Mouse (Mus musculus) limb, embryonic 13.5 days (tissue): ENCODE data around the gene Rbm34. TPM values are rescaled to one million over a fixed set of nuclear protein-coding genes. Genes with fewer than 3 reads are reported as not detected.

ENCODE experiments used
- ATAC-seq: fragments of 200-750 bp; cut with Nextera tagmentation; 2 replicates; pipeline ENCODE4 v1.8.0; 2017; ENCODE audit warnings: low read depth, moderate number of reproducible peaks, moderate TSS enrichment; ENCODE audit not compliant: low FRiP score
- H3K27ac ChIP-seq: fragments of 300-500 bp; sonication (generic); 2 replicates; pipeline ENCODE4 v1.5.1; 2015; ENCODE audit warnings: inconsistent platforms, mild to moderate bottlenecking, moderate library complexity
- H3K27me3 ChIP-seq: fragments of 300-500 bp; sonication (generic); 2 replicates; pipeline ENCODE4 v1.6.1; 2015; ENCODE audit warnings: mild to moderate bottlenecking, inconsistent platforms
- H3K36me3 ChIP-seq: fragments of 300-500 bp; sonication (generic); 2 replicates; pipeline ENCODE4 v1.6.1; 2015; ENCODE audit warnings: inconsistent platforms, mild to moderate bottlenecking, moderate library complexity
- H3K4me1 ChIP-seq: fragments of 300-500 bp; sonication (generic); 2 replicates; pipeline ENCODE4 v1.6.1; 2015; ENCODE audit warnings: inconsistent platforms
- H3K4me2 ChIP-seq: fragments of 300-500 bp; sonication (generic); replicated peaks from 2 replicates; pipeline ENCODE4 v1.6.1; 2015; ENCODE audit warnings: inconsistent platforms, mild to moderate bottlenecking, moderate library complexity
- H3K4me3 ChIP-seq: fragments of 300-500 bp; sonication (generic); 2 replicates; pipeline ENCODE4 v1.5.1; 2015; ENCODE audit warnings: moderate library complexity, mild to moderate bottlenecking, inconsistent platforms
- H3K9ac ChIP-seq: fragments of 300-500 bp; sonication (generic); 2 replicates; pipeline ENCODE4 v1.6.1; 2015; ENCODE audit warnings: mild to moderate bottlenecking, inconsistent platforms
- H3K9me3 ChIP-seq: fragments of 300-500 bp; sonication (generic); 2 replicates; pipeline ENCODE4 v1.6.1; 2016; ENCODE audit warnings: inconsistent platforms
- WGBS: fragments of 180-500 bp; shearing (Covaris S2); methylation state at CpG from one replicate; pipeline ENCODE4 v1.1.7; 2015; 5-methylcytosine and 5-hydroxymethylcytosine counted together
- polyA plus RNA-seq: library from polyadenylated mRNA; unstranded; fragments of >200 nt; fragmentation: Nextera tagmentation; extraction: Ambion mirVana; gene quantifications from 2 replicates; pipeline ENCODE4 v1.2.1, GENCODE M21; 2015

The Rbm34 gene
- polyA plus RNA-seq, 1 experiment from 2014 or later: 26.6 TPM

DNA sequence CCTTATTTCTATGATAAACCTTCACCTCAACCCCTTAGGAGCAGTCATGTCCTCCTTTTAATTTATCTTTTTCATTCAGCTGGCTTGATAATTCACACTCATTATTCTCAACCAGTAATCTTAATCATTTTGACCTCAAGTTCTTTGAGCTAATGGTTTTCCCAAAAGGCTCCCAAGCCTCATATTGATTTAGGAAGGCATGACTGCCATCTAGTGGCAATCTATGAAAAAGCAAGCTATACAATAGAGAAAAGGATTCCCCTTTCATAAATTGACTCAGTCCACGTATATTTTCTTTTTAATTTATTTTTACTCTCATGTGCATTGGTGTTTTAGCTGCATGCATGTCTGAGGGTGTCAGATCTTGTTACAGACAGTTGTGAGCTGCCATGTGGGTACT is 4.8 kb upstream of the Rbm34 start:
- 33% methylated on average over 1 of the region's 1 CpGs for WGBS
- H3K9me3 ChIP-seq: no peaks in the 10 kb centered on the region
- H3K9ac ChIP-seq: no peak overlapping the region
- H3K27me3 ChIP-seq: peaks cover 11% of the 10 kb centered on the region
- H3K4me3 ChIP-seq: no peak overlapping the region
- H3K36me3 ChIP-seq: no peaks in the 10 kb centered on the region
- no peak overlapping the region for H3K4me2 ChIP-seq
- ATAC-seq: no peak
- H3K27ac ChIP-seq: no peak overlapping the region
- H3K4me1 ChIP-seq: peaks cover 7% of the 10 kb centered on the region; the same call in 1 of the 2 replicates

- H3K9ac ChIP-seq: no peak overlapping the region
- H3K4me1 ChIP-seq: peaks cover 12% of the 10 kb centered on the region
- 75% methylated on average over 4 of the region's 4 CpGs for WGBS
- H3K27ac ChIP-seq: no peak overlapping the region
- H3K4me2 ChIP-seq: no peak overlapping the region
- no peaks in the 10 kb centered on the region for H3K36me3 ChIP-seq
- no peaks in the 10 kb centered on the region for H3K9me3 ChIP-seq
- H3K4me3 ChIP-seq: no peak overlapping the region
- H3K27me3 ChIP-seq: peaks cover 11% of the 10 kb centered on the region
- ATAC-seq: no peak
These were observed 3.6 kb upstream of the Rbm34 start for GRCm38 (mm10) chr8:126974511-126974910.

DNA sequence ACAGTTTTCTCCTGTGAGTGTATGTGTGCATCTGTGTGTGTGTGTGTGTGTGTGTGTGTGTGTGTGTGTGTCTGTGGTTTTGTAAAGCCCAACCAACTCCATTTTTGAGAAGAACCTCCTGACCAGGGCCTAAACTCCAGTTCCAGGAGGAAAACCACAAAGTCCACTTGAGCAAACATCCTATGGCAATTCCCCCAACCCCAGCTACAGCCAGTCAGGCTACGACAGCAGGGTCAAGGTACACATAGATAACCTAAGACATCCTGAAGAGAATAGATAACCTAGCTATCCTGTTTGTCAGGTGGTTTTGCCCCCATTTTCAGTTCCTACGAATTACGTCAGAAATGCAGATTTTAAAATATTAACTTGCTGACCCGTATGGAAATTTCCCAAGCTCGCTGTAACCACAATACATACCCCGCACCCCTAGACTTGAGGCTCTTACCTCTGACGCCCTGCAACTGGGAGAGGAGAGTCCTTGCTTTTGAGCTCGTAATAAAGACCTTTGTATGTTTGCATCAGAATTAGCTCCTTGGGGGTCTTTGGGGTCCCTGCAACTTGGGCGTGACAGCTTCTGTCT is 2.9 kb upstream of the Rbm34 start:
- H3K4me2 ChIP-seq: no peak overlapping the region
- peaks cover 5% of the 10 kb centered on the region for H3K36me3 ChIP-seq
- no peak overlapping the region for H3K9ac ChIP-seq
- ATAC-seq: no peak
- peaks cover 7% of the 10 kb centered on the region for H3K4me1 ChIP-seq
- H3K9me3 ChIP-seq: no peaks in the 10 kb centered on the region
- H3K27ac ChIP-seq: no peak overlapping the region
- 78% methylated on average over 9 of the region's 9 CpGs for WGBS
- peaks cover 11% of the 10 kb centered on the region for H3K27me3 ChIP-seq
- no peak overlapping the region for H3K4me3 ChIP-seq

DNA sequence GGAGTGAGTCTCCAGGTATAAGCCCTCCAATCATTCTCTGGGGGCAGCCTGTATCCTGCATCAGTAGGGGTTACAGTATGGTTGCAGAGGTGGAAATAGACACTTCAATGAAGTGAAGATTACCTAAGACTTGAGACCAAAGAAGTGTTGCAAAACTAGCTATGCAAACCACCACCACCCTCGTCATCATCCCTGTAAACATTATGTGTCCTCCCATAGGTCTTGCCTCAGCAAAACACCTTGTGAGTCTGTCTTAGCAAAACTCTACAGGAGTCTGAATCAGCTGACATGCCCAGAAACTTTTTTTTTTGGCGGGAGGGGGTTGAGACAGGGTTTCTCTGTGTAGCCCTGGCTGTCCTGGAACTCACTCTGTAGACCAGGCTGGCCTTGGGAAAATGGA is 1.8 kb upstream of the Rbm34 start:
- ATAC-seq: no peak
- Histone ChIP-seq H3K4me2 (no peak overlapping the region), H3K9ac (no peak overlapping the region), H3K4me1 (peaks cover 5% of the 10 kb centered on the region), H3K36me3 (peaks cover 16% of the 10 kb centered on the region), H3K27me3 (peaks cover 8% of the 10 kb centered on the region), H3K4me3 (no peak overlapping the region), H3K27ac (no peak overlapping the region), H3K9me3 (no peaks in the 10 kb centered on the region)
- 72% methylated on average over 2 of the region's 2 CpGs for WGBS

DNA sequence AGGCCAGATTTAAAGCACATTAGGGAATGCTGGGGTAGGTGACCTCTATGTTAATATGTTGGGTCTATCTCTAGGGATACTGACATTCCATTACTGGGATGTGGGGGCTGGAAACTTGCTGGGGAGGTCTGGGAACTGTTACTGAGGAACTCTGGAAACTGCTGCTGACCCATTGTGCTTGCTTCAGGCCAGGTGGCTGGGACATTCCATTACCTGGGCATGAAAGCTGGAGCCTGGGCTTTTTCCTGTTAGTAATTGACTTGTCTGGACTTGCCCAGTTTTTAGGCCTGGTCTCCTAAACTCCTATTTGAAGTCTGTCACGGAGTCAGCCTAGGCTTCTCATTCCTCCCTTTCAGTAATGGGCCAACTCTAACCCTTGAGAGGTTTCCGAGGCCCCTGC is 1.2 kb upstream of the Rbm34 start:
- Histone ChIP-seq H3K4me1 (peaks cover 5% of the 10 kb centered on the region), H3K9ac (no peak overlapping the region), H3K9me3 (no peaks in the 10 kb centered on the region), H3K36me3 (peaks cover 21% of the 10 kb centered on the region), H3K4me3 (no peak overlapping the region), H3K27me3 (peaks cover 7% of the 10 kb centered on the region), H3K27ac (no peak overlapping the region), H3K4me2 (no peak overlapping the region)
- ATAC-seq: no peak
- 64% methylated on average over 2 of the region's 2 CpGs for WGBS

DNA sequence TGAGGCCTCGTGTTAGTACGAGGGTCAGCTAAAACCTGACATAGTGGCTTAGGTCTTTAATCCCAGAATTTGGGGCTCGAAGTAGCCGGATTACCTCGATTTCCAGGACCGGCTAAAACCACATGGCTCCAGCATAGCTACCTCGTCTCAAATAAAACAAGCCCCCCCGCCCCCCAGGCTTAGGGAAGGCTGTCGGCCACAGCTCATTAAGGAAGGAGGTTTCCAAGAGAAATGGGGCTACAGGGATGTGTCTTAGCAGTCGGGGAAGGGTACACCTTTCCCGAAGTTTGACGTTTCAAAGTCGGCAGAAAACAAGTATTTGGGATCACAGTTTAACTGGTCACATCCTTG is 418 bp upstream of the Rbm34 start:
- peaks cover 1% of the 10 kb centered on the region; the same call in 1 of the 2 replicates for H3K27me3 ChIP-seq
- H3K9ac ChIP-seq: peak overlapping the region; percentile 75
- H3K36me3 ChIP-seq: peaks cover 30% of the 10 kb centered on the region
- H3K4me3 ChIP-seq: peak overlapping the region; percentile 96
- WGBS: 8% methylated on average over 13 of the region's 13 CpGs
- H3K27ac ChIP-seq: peak overlapping the region; percentile 81
- no peak; the same call in 1 of the 2 replicates for ATAC-seq
- no peaks in the 10 kb centered on the region for H3K9me3 ChIP-seq
- peaks cover 5% of the 10 kb centered on the region for H3K4me1 ChIP-seq
- H3K4me2 ChIP-seq: peak overlapping the region; percentile 86

DNA sequence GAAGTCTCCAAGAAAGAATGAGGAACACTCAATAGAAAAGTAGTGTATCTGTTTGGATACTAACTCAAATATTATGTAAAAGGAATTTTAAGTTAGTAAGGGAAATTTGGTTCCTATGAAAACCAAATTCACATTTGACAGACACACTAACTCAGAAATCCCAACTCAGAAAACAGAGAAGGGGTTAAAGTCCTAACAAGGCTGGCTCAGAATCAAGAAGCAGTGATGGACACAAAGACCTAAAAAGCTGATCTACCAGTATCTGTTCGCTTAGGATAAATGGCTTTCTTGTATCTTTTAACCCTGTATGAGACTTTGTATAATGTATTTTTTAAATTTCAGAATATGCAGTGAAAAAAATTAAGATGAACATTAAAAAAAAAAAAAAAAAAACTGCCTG is 1.3 kb downstream of the Rbm34 start:
- no peak for ATAC-seq
- Histone ChIP-seq H3K4me3 (no peak overlapping the region), H3K27ac (no peak overlapping the region), H3K9me3 (no peaks in the 10 kb centered on the region), H3K4me1 (peaks cover 5% of the 10 kb centered on the region), H3K27me3 (no peaks in the 10 kb centered on the region), H3K9ac (no peak overlapping the region), H3K4me2 (no peak overlapping the region), H3K36me3 (peaks cover 45% of the 10 kb centered on the region)
- WGBS: 88% methylated on average over 1 of the region's 1 CpGs

GRCm38 (mm10) chr8:126968107-126968506 is 2.8 kb downstream of the Rbm34 start:
- Histone ChIP-seq H3K27ac (no peak overlapping the region), H3K9ac (no peak overlapping the region), H3K4me3 (no peak overlapping the region), H3K4me2 (no peak overlapping the region), H3K4me1 (peaks cover 5% of the 10 kb centered on the region), H3K36me3 (peaks cover 56% of the 10 kb centered on the region), H3K27me3 (no peaks in the 10 kb centered on the region), H3K9me3 (no peaks in the 10 kb centered on the region)
- ATAC-seq: no peak
- WGBS: 95% methylated on average over 6 of the region's 6 CpGs

DNA sequence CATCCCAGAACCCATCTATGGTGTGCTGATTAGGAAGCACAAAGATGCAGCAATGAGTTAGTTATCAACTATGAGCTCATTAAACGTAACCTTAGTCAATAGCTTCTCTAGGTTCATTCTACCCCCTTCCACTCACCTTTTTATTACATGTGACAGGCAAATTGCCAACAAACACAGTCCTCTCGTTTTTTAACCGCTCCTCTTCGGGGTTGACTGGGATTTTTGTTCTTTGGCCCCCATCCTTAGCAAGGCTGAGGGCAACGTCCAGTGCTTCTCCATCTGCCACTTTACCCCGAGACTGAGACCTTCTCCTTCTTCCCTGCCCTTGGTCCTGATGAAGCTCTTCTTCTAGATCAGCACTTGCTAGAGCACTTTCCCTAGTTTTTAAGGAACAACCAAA is 5.6 kb downstream of the Rbm34 start:
- H3K4me3 ChIP-seq: no peak overlapping the region
- H3K27me3 ChIP-seq: no peaks in the 10 kb centered on the region
- peaks cover 78% of the 10 kb centered on the region for H3K36me3 ChIP-seq
- H3K4me2 ChIP-seq: no peak overlapping the region
- no peak overlapping the region for H3K27ac ChIP-seq
- ATAC-seq: no peak
- H3K9me3 ChIP-seq: no peaks in the 10 kb centered on the region
- 80% methylated on average over 6 of the region's 6 CpGs for WGBS
- no peak overlapping the region for H3K9ac ChIP-seq
- peaks cover 4% of the 10 kb centered on the region for H3K4me1 ChIP-seq

DNA sequence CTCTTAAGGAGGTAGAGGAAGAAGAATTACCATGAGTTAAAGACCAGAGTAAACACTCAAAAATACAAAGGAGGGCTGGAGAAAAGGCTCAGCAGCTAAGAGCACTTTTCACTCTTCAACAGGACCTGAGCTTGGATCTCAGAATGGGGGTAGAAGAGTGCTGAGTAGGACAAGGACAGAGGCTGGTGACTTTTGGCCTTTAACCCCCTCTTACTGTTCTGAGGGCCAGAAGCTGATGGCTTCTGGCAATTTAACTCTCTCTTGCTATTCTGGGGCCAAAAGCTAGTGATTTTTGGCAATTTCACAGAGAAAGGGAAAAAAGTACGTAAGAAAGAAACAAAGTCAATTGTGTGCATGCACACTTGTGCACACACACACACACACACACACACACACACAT is 8.0 kb downstream of the Rbm34 start:
- no peaks in the 10 kb centered on the region for H3K4me1 ChIP-seq
- H3K9ac ChIP-seq: no peak overlapping the region
- H3K36me3 ChIP-seq: peaks cover 79% of the 10 kb centered on the region
- ATAC-seq: no peak
- no peak overlapping the region for H3K4me3 ChIP-seq
- 92% methylated on average over 1 of the region's 1 CpGs for WGBS
- H3K9me3 ChIP-seq: no peaks in the 10 kb centered on the region
- H3K27ac ChIP-seq: no peak overlapping the region
- no peak overlapping the region for H3K4me2 ChIP-seq
- no peaks in the 10 kb centered on the region for H3K27me3 ChIP-seq

DNA sequence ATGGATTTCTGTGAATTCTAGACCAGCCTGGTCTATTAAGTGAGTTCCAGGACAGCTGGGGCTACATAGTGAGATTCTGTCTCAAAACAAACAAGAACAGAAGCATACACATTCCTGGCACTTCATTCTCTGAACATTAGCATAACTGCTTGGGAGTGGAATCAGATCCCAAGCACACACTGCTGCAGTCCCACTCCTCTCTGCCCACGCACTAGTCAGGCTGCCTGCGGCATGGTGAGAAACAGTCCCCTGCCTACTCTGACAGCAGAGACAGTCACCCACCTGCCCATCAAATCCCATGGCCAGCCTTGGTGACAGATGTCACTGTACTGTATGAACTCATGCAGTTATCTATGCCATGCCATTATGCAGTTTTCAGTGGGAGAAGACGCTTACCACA is 9.4 kb downstream of the Rbm34 start:
- H3K36me3 ChIP-seq: peaks cover 79% of the 10 kb centered on the region
- 96% methylated on average over 3 of the region's 3 CpGs for WGBS
- no peaks in the 10 kb centered on the region for H3K9me3 ChIP-seq
- ATAC-seq: no peak
- H3K9ac ChIP-seq: no peak overlapping the region
- H3K4me3 ChIP-seq: no peak overlapping the region
- no peaks in the 10 kb centered on the region for H3K27me3 ChIP-seq
- H3K27ac ChIP-seq: no peak overlapping the region
- no peaks in the 10 kb centered on the region for H3K4me1 ChIP-seq
- H3K4me2 ChIP-seq: no peak overlapping the region

DNA sequence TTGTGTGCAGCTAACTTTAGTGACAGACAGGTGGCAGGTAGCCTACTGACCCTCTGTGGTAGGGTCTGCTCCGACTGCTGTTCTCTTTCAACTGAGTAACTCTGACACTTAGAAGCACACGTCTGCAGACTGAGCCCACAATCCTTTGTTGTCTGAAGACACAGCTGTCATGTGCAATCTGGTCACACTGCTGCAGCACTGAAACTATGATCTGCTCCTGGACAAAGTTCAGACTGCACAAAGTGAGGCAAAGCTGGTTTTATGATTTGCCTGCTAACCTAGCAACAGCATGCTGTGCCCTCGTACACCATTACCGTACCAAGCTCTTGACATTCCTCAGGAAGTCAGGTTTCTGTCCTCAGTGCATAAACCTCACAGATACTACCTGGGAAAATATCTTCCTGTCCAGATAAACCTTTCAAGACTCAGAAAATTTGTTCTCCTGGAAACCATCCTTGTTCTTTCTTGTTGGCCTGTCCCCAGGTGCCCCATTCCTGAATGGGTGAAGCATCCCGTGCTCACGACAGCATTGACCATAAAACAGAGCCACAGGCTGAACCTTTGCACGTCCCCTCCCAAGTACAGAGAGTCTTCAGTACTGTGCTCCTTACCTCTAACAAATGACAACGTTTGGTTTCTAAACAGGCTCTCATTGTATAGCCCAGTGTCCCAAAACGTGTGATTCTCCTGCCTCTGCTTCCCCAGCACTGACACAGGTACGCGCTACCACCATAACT is 18.8 kb downstream of the Rbm34 start:
- H3K9ac ChIP-seq: no peak overlapping the region
- no peak overlapping the region for H3K27ac ChIP-seq
- H3K9me3 ChIP-seq: no peaks in the 10 kb centered on the region
- no peak for ATAC-seq
- H3K4me3 ChIP-seq: no peak overlapping the region
- H3K4me1 ChIP-seq: no peaks in the 10 kb centered on the region
- H3K4me2 ChIP-seq: no peak overlapping the region
- H3K27me3 ChIP-seq: no peaks in the 10 kb centered on the region
- peaks cover 80% of the 10 kb centered on the region for H3K36me3 ChIP-seq
- 84% methylated on average over 11 of the region's 11 CpGs for WGBS

DNA sequence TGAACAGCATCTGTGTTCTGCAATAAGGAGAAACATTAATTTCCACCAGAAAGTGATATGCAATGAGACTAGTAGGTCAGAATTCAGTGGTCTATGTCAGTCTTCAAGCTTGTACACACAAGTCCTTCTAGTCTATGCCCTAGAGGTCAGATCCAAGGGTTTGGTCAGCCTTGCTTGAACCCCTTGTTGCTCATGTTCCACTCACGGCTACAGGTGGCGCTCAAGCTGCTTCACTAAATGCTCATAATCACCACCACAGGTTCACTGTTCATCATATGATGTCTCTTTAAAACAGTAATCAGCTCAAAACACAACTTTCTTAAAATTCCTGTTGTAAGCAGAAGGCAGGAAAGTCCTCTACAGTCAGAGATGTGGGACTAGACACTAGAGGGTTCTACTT is 21.3 kb downstream of the Rbm34 start:
- 81% methylated on average over 2 of the region's 2 CpGs for WGBS
- Histone ChIP-seq H3K27ac (no peak overlapping the region), H3K9ac (no peak overlapping the region), H3K4me1 (peaks cover 6% of the 10 kb centered on the region), H3K36me3 (peaks cover 59% of the 10 kb centered on the region), H3K4me3 (no peak overlapping the region), H3K4me2 (no peak overlapping the region), H3K27me3 (no peaks in the 10 kb centered on the region), H3K9me3 (no peaks in the 10 kb centered on the region)
- ATAC-seq: no peak
